Mouse (Mus musculus): ENCODE measurements around the gene Gm49325.
"Not testable (repeated sequence)": the region's sequence is repeated elsewhere in the genome, so short reads cannot be mapped to it uniquely, and the experiment has no call there.

The Gm49325 gene

DNA sequence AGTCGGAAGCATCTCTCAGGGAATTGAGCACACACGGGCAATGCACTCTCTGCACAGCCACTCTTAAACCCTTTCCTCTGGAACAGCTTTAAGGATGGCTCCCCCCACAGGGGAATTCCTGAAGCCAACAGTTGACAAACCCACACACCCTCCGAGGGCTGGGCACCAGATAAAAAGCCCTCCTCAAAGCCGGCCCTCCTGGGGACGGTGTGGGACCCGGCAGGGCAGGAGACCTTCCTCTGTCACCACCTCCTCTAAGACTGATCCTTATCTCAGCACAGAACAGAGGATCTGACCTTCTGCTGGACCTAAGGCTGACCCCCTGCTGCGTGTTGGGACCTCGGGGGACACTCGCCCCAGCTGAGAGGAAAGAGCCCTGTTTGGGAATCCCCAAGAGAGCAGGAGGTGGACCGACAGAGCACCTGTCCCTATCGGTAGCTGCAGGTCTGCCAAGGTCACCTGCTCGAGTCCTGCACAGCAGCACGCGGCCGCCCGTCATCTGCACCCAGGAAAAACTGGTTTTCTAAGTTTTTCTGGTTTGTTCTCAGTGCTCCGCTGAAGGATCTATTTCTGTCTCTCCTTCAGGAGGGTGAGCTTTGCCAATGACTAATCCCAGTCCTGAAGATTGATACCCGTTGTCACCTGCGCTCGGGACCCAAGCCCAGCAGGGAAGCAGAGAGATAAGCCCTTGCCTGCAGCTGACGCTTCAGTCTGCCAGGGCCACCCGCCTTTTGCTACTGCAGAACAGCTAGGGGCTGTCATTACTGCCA lies 80.1 kb downstream of the Gm49325 start, which contains the start of gene Tspear:
Gene Tspear, plus strand, starts transcription at position 675 of the 770 bp plus-strand sequence.
- no peak for DNase-seq

DNA sequence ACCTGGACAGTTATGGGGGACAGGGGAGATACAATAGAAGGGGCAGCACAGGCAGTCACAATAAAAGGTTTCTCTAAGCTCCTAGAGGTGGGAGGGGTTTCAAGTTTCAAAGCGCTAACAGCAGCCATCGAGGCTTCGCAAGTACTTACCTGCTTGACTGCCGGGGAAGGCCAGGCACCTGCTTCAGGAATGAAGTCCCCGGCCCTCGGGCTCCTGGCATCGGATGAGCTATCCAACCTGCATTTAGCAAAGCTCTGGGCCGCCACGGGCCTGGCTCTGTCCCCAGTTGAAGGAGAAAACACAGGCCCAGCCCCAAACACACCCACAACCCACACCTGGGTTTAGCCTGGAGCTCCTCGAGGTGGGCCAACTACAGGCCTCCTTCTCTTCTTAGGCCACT lies 81.0 kb downstream of the Gm49325 start:
- no peak for DNase-seq

DNA sequence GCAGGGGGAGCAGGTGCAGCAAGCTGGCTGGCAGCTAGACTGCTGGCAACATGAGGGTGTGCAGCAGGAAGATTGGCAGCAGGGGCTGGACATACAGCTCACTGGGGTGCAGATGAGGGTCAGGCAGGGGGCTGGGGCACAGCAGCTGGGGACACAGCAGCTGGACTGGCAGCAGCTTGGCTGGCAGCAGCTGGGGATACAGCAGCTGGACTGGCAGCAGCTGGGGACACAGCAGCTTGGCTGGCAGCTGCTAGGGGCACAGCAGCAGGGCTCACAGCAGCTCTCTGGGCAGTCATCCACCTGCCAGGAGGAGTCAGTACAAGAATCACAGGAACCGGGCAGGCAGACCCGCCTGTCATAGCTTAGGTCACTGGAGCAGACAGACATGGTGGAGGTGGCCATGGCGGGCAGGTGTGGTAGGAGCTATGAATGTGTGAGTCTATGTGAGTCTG lies 84.4 kb downstream of the Gm49325 start, which contains the start of gene Gm19402:
Gene Gm19402, minus strand, starts transcription at position 402 of the 452 bp plus-strand sequence.
- not testable (repeated sequence) for DNase-seq

Data from thymus, postnatal 36 days (tissue).